Mouse (Mus musculus) small intestine, adult 2 months (tissue): ENCODE results near the gene Anp32e. TPM values are rescaled to one million over a fixed set of nuclear protein-coding genes. Genes with fewer than 3 reads are reported as not detected.

Experiments
- H3K27ac ChIP-seq: fragments of 200-500 bp; 2 replicates; pipeline ENCODE4 v1.5.1; 2012; ENCODE audit warnings: low read depth, low read length, control low read depth, inconsistent platforms; ENCODE audit not compliant: insufficient read depth
- H3K27me3 ChIP-seq: fragments of 200-500 bp; 2 replicates; pipeline ENCODE4 v1.6.1; 2012; ENCODE audit warnings: mild to moderate bottlenecking, moderate library complexity, low read length, inconsistent platforms; ENCODE audit not compliant: control insufficient read depth, insufficient read depth
- H3K36me3 ChIP-seq: fragments of 200-500 bp; 2 replicates; pipeline ENCODE4 v1.6.1; 2012; ENCODE audit warnings: mild to moderate bottlenecking, low read length, control low read depth, inconsistent platforms; ENCODE audit not compliant: control insufficient read depth, insufficient read depth
- H3K4me1 ChIP-seq: fragments of 200-500 bp; 2 replicates; pipeline ENCODE4 v1.6.1; 2012; ENCODE audit warnings: low read length, inconsistent platforms, mixed read lengths; ENCODE audit not compliant: control insufficient read depth, insufficient read depth, insufficient read length
- H3K4me3 ChIP-seq: fragments of 200-500 bp; 2 replicates; pipeline ENCODE4 v1.5.1; 2012; ENCODE audit warnings: low read depth, mild to moderate bottlenecking, control low read depth, inconsistent platforms, low read length, moderate library complexity
- CTCF ChIP-seq: fragments of 200-500 bp; IDR thresholded peaks from 2 replicates; pipeline ENCODE4 v1.5.1; 2012; ENCODE audit warnings: low read depth, mild to moderate bottlenecking, control low read depth, inconsistent platforms, low read length, moderate library complexity, mixed read lengths; ENCODE audit not compliant: insufficient replicate concordance, insufficient read length; ENCODE audit errors: extremely low read depth
- POLR2A ChIP-seq: fragments of 200-500 bp; IDR thresholded peaks from 2 replicates; pipeline ENCODE4 v1.6.1; 2012; ENCODE audit warnings: low read depth, mild to moderate bottlenecking, control low read depth, inconsistent platforms, low read length, moderate library complexity
- WGBS: fragments of 180-500 bp; shearing (Covaris S2); methylation state at CpG from one replicate; pipeline ENCODE4 v1.1.7; 2018; 5-methylcytosine and 5-hydroxymethylcytosine counted together
- polyA plus RNA-seq: library from polyadenylated mRNA; depleted of rRNA; stranded (reverse); fragments of >200 nt; gene quantifications from 2 replicates; pipeline ENCODE4 v1.2.3, GENCODE M21; 2012

Anp32e gene
- polyA plus RNA-seq, 1 experiment, result 8.7 TPM

DNA sequence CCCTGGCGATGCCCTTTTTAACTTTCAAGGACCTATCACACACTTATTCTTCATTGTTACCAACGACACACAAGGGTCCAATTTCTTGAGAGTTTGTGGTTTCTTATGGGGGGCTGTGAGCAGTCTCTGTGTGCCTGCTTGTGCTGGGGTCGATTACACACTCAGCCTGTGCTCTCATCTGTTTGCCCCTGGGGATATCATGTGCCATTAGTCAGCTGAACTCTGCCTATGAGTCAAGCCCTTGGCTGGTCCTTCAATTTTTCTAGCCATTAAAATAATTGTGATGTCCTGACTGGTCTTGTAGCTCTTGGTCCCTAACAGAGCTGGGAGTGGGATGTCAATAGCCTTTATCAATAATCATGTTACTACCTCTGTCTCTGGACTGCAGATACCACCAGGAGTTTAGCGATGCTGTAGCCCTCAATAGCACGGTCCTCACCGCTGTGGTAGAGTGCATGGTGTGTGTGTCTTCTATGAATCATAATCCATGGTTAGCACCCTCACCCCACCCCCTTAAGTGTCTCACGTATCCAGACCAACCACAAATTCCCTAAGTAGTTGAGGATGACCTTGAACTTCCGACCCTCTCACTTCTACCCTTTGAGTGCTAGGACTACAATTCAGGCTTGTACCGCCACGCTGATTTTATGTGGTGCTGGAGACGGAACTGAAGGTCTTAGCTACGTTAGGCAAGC lies 51.4 kb downstream of the Anp32e start:
- no peak overlapping the region for H3K4me3 ChIP-seq
- H3K27me3 ChIP-seq, result no peaks in the 10 kb centered on the region
- no peaks in the 10 kb centered on the region for H3K36me3 ChIP-seq
- H3K4me1 ChIP-seq, result peaks cover under 1% of the 10 kb centered on the region; the same call in 1 of the 2 replicates
- WGBS, result 80% methylated on average over 12 of the region's 12 CpGs
- TF ChIP-seq POLR2A (no peak), CTCF (no peak)
- H3K27ac ChIP-seq, result no peak overlapping the region

DNA sequence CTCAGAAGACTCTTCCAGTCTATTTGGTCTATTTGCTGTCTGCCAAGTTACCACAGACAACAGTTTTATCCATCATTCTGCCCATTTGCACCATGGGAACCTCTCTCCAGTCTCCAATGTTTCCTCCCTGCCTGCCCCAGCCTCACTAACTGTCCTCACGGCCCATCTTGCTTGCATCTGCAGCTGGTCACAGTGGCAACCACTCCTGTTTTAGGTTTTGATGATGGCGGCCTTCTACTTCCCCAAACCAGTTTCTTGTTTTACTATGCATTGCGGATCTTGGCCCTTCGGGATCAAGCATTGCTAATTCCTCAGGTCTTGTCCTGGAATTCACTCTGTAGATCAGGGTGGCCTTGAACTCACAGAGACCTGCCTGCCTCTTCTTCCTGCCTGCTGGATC lies 53.1 kb downstream of the Anp32e start:
- no peak overlapping the region for H3K4me3 ChIP-seq
- H3K4me1 ChIP-seq, result peaks cover 8% of the 10 kb centered on the region; the same call in 1 of the 2 replicates
- no peaks in the 10 kb centered on the region for H3K27me3 ChIP-seq
- TF ChIP-seq POLR2A, result no peak
- no peak for TF ChIP-seq CTCF
- H3K27ac ChIP-seq, result no peak overlapping the region
- H3K36me3 ChIP-seq, result no peaks in the 10 kb centered on the region
- whole genome bisulfite sequencing, result 82% methylated on average over 4 of the region's 4 CpGs

- H3K36me3 ChIP-seq, result peaks cover 14% of the 10 kb centered on the region
- H3K27me3 ChIP-seq, result no peaks in the 10 kb centered on the region
- peak overlapping the region; percentile 69 for H3K27ac ChIP-seq
- peaks cover 12% of the 10 kb centered on the region; the same call in 1 of the 2 replicates for H3K4me1 ChIP-seq
- WGBS, result 14% methylated on average over 12 of the region's 12 CpGs
- H3K4me3 ChIP-seq, result peak overlapping the region; percentile 31
- TF ChIP-seq POLR2A (peak; percentile 57), CTCF (no peak)
These were observed 56.4 kb downstream of the Anp32e start for GRCm38 (mm10) chr3:95985209-95986000.

DNA sequence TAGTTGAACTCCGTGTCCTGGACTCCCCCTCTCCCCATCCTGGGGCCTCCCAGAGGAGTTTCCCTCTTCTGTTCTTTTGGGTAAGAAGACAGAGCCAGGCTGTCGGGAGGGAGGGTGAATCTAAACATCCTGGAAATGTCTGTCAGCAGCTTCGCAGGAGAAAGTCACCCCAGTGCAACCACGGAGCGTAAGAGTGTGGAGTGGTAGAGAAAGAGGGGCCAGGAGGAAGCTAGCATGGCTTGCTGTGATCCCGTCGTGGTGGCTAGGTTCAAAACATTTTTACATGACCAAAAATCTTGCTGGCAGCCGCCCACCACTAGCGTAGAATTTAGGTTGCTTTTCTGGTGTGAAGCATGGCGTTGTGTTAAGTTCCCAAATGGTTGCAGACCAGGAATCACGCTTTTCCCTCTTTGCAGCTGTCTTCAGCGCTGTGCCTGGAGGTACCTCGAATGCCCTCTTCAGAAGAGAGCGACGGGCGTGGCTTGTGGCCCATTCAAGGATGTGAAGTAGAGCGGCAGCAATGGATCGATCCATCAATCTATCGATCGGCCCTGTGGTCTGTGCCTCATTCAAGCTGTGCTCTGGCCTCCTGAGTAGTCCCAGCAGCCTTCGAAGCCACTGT lies 57.1 kb downstream of the Anp32e start:
- peak; percentile 4; the same call in 1 of the 2 replicates for TF ChIP-seq CTCF
- peak; percentile 40 for TF ChIP-seq POLR2A
- peaks cover 14% of the 10 kb centered on the region for H3K36me3 ChIP-seq
- H3K4me1 ChIP-seq, result peaks cover 12% of the 10 kb centered on the region; the same call in 1 of the 2 replicates
- H3K27me3 ChIP-seq, result no peaks in the 10 kb centered on the region
- peak overlapping the region; percentile 31 for H3K4me3 ChIP-seq
- 10% methylated on average over 21 of the region's 21 CpGs for WGBS
- peak overlapping the region; percentile 69 for H3K27ac ChIP-seq

GRCm38 (mm10) chr3:95986984-95987383 lies 57.9 kb downstream of the Anp32e start:
- H3K4me1 ChIP-seq, result peaks cover 12% of the 10 kb centered on the region; the same call in 1 of the 2 replicates
- 71% methylated on average over 4 of the region's 4 CpGs for WGBS
- H3K4me3 ChIP-seq, result no peak overlapping the region
- TF ChIP-seq CTCF (no peak), POLR2A (no peak)
- H3K36me3 ChIP-seq, result peaks cover 15% of the 10 kb centered on the region
- H3K27ac ChIP-seq, result peak overlapping the region; percentile 69
- H3K27me3 ChIP-seq, result no peaks in the 10 kb centered on the region

DNA sequence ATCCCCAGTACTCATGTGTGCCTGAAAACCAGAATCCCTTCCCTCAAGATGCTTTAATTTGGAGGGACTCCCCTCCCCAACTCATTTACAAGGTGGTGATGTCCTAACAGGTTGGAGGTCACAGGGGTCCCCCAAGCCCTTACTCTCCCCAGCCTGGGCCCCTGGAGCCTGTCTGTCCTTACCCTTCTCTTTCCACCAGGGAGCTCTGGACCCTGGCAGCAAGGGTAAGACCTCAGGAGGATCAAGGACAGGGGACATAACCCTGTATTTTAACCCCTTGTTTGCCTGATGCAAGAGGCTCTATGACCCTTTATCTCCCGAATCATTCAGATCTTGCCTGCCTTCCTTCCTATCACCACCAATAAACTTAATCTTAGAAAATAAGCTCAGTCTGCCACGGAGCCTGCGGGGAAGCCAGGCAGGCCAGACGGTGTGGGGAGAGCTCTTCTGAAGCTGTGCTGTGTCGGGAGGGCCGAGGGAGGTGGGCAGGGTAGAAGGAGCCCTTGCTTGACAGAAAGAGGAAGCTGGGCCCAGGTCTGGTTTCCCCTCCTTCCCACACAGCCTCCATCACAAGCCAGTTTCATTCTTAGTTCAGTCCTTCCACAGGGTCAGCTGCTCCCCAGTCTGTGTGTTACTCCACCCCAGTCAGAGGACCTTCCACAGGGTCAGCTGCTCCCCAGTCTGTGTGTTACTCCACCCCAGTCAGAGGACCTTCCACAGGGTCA lies 58.5 kb downstream of the Anp32e start:
- H3K27ac ChIP-seq, result peak overlapping the region; percentile 69
- TF ChIP-seq CTCF, result no peak
- TF ChIP-seq POLR2A, result no peak
- H3K4me1 ChIP-seq, result peaks cover 12% of the 10 kb centered on the region; the same call in 1 of the 2 replicates
- H3K36me3 ChIP-seq, result peaks cover 16% of the 10 kb centered on the region
- no peaks in the 10 kb centered on the region for H3K27me3 ChIP-seq
- WGBS, result 68% methylated on average over 6 of the region's 6 CpGs
- no peak overlapping the region for H3K4me3 ChIP-seq
